Mouse (Mus musculus): ENCODE results near the gene Krt71. TPM values are rescaled to one million over a fixed set of nuclear protein-coding genes. Genes with fewer than 3 reads are reported as not detected.
"Not testable (repeated sequence)": the region's sequence is repeated elsewhere in the genome, so short reads cannot be mapped to it uniquely, and the experiment has no call there.

Krt71 gene
- total RNA-seq, 2 experiments from 2014 or later: not detected

GRCm38 (mm10) chr15:101694207-101694606 lies 48.7 kb downstream of the Krt71 start, which contains the start of gene Krt6a:
Krt6a (minus strand) TSS chr15:101694307.
- no peak for ATAC-seq (replicated peaks; ENCODE audit: low FRiP score, poor library complexity, severe bottlenecking)

- ATAC-seq (replicated peaks; ENCODE audit: low FRiP score, poor library complexity, severe bottlenecking): not testable (repeated sequence)
Measured at GRCm38 (mm10) chr15:101690460-101690859, 52.4 kb downstream of the Krt71 start.

- no peak for ATAC-seq (replicated peaks; ENCODE audit: low FRiP score, poor library complexity, severe bottlenecking)
Measured at GRCm38 (mm10) chr15:101688161-101688560, 54.7 kb downstream of the Krt71 start.

Other genes with a start within 250 kb of the Krt71 start
- gene Gm49425, start 225.8 kb downstream of the Krt71 start, total RNA-seq (2015; ENCODE audit: low replicate concordance): not detected in 2 replicates
- not detected in 2 replicates for gene Gm49425, start 225.8 kb downstream of the Krt71 start, total RNA-seq (2017; ENCODE audit: low replicate concordance)
- gene Krt84, start 210.3 kb downstream of the Krt71 start, total RNA-seq (2015; ENCODE audit: low replicate concordance): not detected in 2 replicates
- gene Krt84, start 210.3 kb downstream of the Krt71 start, total RNA-seq (2017; ENCODE audit: low replicate concordance): not detected in 2 replicates
- not detected in 2 replicates for gene Krt82, start 192.4 kb downstream of the Krt71 start, total RNA-seq (2015; ENCODE audit: low replicate concordance)
- not detected in 2 replicates for gene Krt82, start 192.4 kb downstream of the Krt71 start, total RNA-seq (2017; ENCODE audit: low replicate concordance)
- gene Krt90, start 180.2 kb downstream of the Krt71 start, total RNA-seq (2015; ENCODE audit: low replicate concordance): not detected in 2 replicates
- gene Krt90, start 180.2 kb downstream of the Krt71 start, total RNA-seq (2017; ENCODE audit: low replicate concordance): not detected in 2 replicates
- gene Krt75, start 169.2 kb downstream of the Krt71 start, total RNA-seq (2015; ENCODE audit: low replicate concordance): not detected in 2 replicates
- gene Krt75, start 169.2 kb downstream of the Krt71 start, total RNA-seq (2017; ENCODE audit: low replicate concordance): not detected in 2 replicates
- not detected in 2 replicates for gene Gm5414, start 114.9 kb downstream of the Krt71 start, total RNA-seq (2015; ENCODE audit: low replicate concordance)
- not detected in 2 replicates for gene Gm5414, start 114.9 kb downstream of the Krt71 start, total RNA-seq (2017; ENCODE audit: low replicate concordance)
- gene Gm5478, start 95.7 kb downstream of the Krt71 start, total RNA-seq (2015; ENCODE audit: low replicate concordance): not detected in 2 replicates
- not detected in 2 replicates for gene Gm5478, start 95.7 kb downstream of the Krt71 start, total RNA-seq (2017; ENCODE audit: low replicate concordance)
- gene Krt6b, start 62.8 kb downstream of the Krt71 start, total RNA-seq (2015; ENCODE audit: low replicate concordance): not detected in 2 replicates
- gene Krt6b, start 62.8 kb downstream of the Krt71 start, total RNA-seq (2017; ENCODE audit: low replicate concordance): not detected in 2 replicates
- not detected in 2 replicates for gene Krt6a, start 48.8 kb downstream of the Krt71 start, total RNA-seq (2015; ENCODE audit: low replicate concordance)
- gene Krt6a, start 48.8 kb downstream of the Krt71 start, total RNA-seq (2017; ENCODE audit: low replicate concordance): not detected in 2 replicates
- gene Krt5, start 30.2 kb downstream of the Krt71 start, total RNA-seq (2015; ENCODE audit: low replicate concordance): not detected in 2 replicates
- not detected in 2 replicates for gene Krt5, start 30.2 kb downstream of the Krt71 start, total RNA-seq (2017; ENCODE audit: low replicate concordance)
- gene Krt72, start 43.4 kb upstream of the Krt71 start, total RNA-seq (2015; ENCODE audit: low replicate concordance): not detected in 2 replicates
- gene Krt72, start 43.4 kb upstream of the Krt71 start, total RNA-seq (2017; ENCODE audit: low replicate concordance): not detected in 2 replicates
- not detected in 2 replicates for gene Krt73, start 59.2 kb upstream of the Krt71 start, total RNA-seq (2015; ENCODE audit: low replicate concordance)
- gene Krt73, start 59.2 kb upstream of the Krt71 start, total RNA-seq (2017; ENCODE audit: low replicate concordance): not detected in 2 replicates
- gene Krt2, start 75.1 kb upstream of the Krt71 start, total RNA-seq (2015; ENCODE audit: low replicate concordance): not detected in 2 replicates
- not detected in 2 replicates for gene Krt2, start 75.1 kb upstream of the Krt71 start, total RNA-seq (2017; ENCODE audit: low replicate concordance)
- not detected in 2 replicates for gene Krt1, start 107.7 kb upstream of the Krt71 start, total RNA-seq (2015; ENCODE audit: low replicate concordance)
- not detected in 2 replicates for gene Krt1, start 107.7 kb upstream of the Krt71 start, total RNA-seq (2017; ENCODE audit: low replicate concordance)
- not detected in 2 replicates for gene Krt77, start 126.6 kb upstream of the Krt71 start, total RNA-seq (2015; ENCODE audit: low replicate concordance)
- gene Krt77, start 126.6 kb upstream of the Krt71 start, total RNA-seq (2017; ENCODE audit: low replicate concordance): not detected in 2 replicates
- gene Krt76, start 149.8 kb upstream of the Krt71 start, total RNA-seq (2015; ENCODE audit: low replicate concordance): not detected in 2 replicates
- not detected in 2 replicates for gene Krt76, start 149.8 kb upstream of the Krt71 start, total RNA-seq (2017; ENCODE audit: low replicate concordance)
- not detected in 2 replicates for gene Krt4, start 181.6 kb upstream of the Krt71 start, total RNA-seq (2015; ENCODE audit: low replicate concordance)
- not detected in 2 replicates for gene Krt4, start 181.6 kb upstream of the Krt71 start, total RNA-seq (2017; ENCODE audit: low replicate concordance)
- not detected in 2 replicates for gene Krt79, start 197.2 kb upstream of the Krt71 start, total RNA-seq (2015; ENCODE audit: low replicate concordance)
- not detected in 2 replicates for gene Krt79, start 197.2 kb upstream of the Krt71 start, total RNA-seq (2017; ENCODE audit: low replicate concordance)
- gene Krt78, start 211.2 kb upstream of the Krt71 start, total RNA-seq (2015; ENCODE audit: low replicate concordance): not detected in 2 replicates
- gene Krt78, start 211.2 kb upstream of the Krt71 start, total RNA-seq (2017; ENCODE audit: low replicate concordance): not detected in 2 replicates

All from erythroblast, adult 5-6 weeks (primary cell).